Mouse (Mus musculus) neural tube, embryonic 15.5 days (tissue): Measurements from ENCODE around the gene Phactr2. TPM values are rescaled to one million over a fixed set of nuclear protein-coding genes. Genes with fewer than 3 reads are reported as not detected.
A peak's percentile ranks its signal among the peaks of the same experiment; 100 is the strongest.

ENCODE experiments used
- ATAC-seq: fragments of 200-750 bp; cut with Nextera tagmentation; 2 replicates; pipeline ENCODE4 v1.8.0; 2017; ENCODE audit warnings: mild to moderate bottlenecking, moderate TSS enrichment, moderate library complexity; ENCODE audit not compliant: low FRiP score
- H3K27ac ChIP-seq: fragments of 300-500 bp; sonication (generic); replicated peaks from 2 replicates; pipeline ENCODE4 v1.5.1; 2015; ENCODE audit warnings: mild to moderate bottlenecking, inconsistent platforms
- H3K27me3 ChIP-seq: fragments of 300-500 bp; sonication (generic); replicated peaks from 2 replicates; pipeline ENCODE4 v1.6.1; 2015; ENCODE audit warnings: inconsistent platforms
- H3K36me3 ChIP-seq: fragments of 300-500 bp; sonication (generic); 2 replicates; pipeline ENCODE4 v1.6.1; 2015; ENCODE audit warnings: inconsistent platforms
- H3K4me1 ChIP-seq: fragments of 300-500 bp; sonication (generic); 2 replicates; pipeline ENCODE4 v1.6.1; 2015; ENCODE audit warnings: inconsistent platforms
- H3K4me2 ChIP-seq: fragments of 300-500 bp; sonication (generic); 2 replicates; pipeline ENCODE4 v1.6.1; 2015; ENCODE audit warnings: inconsistent platforms, mild to moderate bottlenecking, moderate library complexity
- H3K4me3 ChIP-seq: fragments of 300-500 bp; sonication (generic); replicated peaks from 2 replicates; pipeline ENCODE4 v1.5.1; 2015; ENCODE audit warnings: mild to moderate bottlenecking, inconsistent platforms
- H3K9ac ChIP-seq: fragments of 300-500 bp; sonication (generic); replicated peaks from 2 replicates; pipeline ENCODE4 v1.6.1; 2015; ENCODE audit warnings: mild to moderate bottlenecking, inconsistent platforms
- H3K9me3 ChIP-seq: fragments of 300-500 bp; sonication (generic); replicated peaks from 2 replicates; pipeline ENCODE4 v1.6.1; 2016; ENCODE audit warnings: inconsistent platforms
- WGBS: fragments of 180-500 bp; shearing (Covaris S2); methylation state at CpG from one replicate; pipeline ENCODE4 v1.1.7; 2015; ENCODE audit warnings: mixed read lengths; 5-methylcytosine and 5-hydroxymethylcytosine counted together
- polyA plus RNA-seq: library from polyadenylated mRNA; unstranded; fragments of >200 nt; fragmentation: Nextera tagmentation; extraction: Ambion mirVana; gene quantifications from 2 replicates; pipeline ENCODE4 v1.2.1, GENCODE M21; 2015

The Phactr2 gene
- polyA plus RNA-seq, 1 experiment from 2014 or later, result 8.1 TPM

GRCm38 (mm10) chr10:13446791-13447249 is 27.4 kb downstream of the Phactr2 start:
- Histone ChIP-seq H3K36me3 (no peaks in the 10 kb centered on the region), H3K9me3 (no peaks in the 10 kb centered on the region), H3K4me3 (no peak overlapping the region), H3K9ac (no peak overlapping the region), H3K27me3 (no peaks in the 10 kb centered on the region), H3K4me2 (no peak overlapping the region), H3K27ac (no peak overlapping the region), H3K4me1 (peaks cover 5% of the 10 kb centered on the region; the same call in 1 of the 2 replicates)
- ATAC-seq, result no peak
- WGBS, result 70% methylated on average over 3 of the region's 3 CpGs

GRCm38 (mm10) chr10:13444257-13444656 is 30.0 kb downstream of the Phactr2 start:
- WGBS, result 89% methylated on average over 5 of the region's 5 CpGs

GRCm38 (mm10) chr10:13443647-13444046 is 30.6 kb downstream of the Phactr2 start:
- WGBS, result 87% methylated on average over 6 of the region's 6 CpGs
- H3K27ac ChIP-seq, result no peak overlapping the region
- no peaks in the 10 kb centered on the region for H3K36me3 ChIP-seq
- H3K4me2 ChIP-seq, result no peak overlapping the region
- H3K27me3 ChIP-seq, result no peaks in the 10 kb centered on the region
- no peaks in the 10 kb centered on the region for H3K9me3 ChIP-seq
- peaks cover 5% of the 10 kb centered on the region; the same call in 1 of the 2 replicates for H3K4me1 ChIP-seq
- ATAC-seq, result no peak
- no peak overlapping the region for H3K9ac ChIP-seq
- H3K4me3 ChIP-seq, result no peak overlapping the region

More at GRCm38 (mm10) chr10:13444257-13444656, 30.0 kb downstream of the Phactr2 start:
- Histone ChIP-seq H3K4me1 (peaks cover 5% of the 10 kb centered on the region; the same call in 1 of the 2 replicates), H3K27me3 (no peaks in the 10 kb centered on the region), H3K4me2 (no peak overlapping the region), H3K36me3 (no peaks in the 10 kb centered on the region), H3K27ac (no peak overlapping the region), H3K9ac (no peak overlapping the region), H3K9me3 (no peaks in the 10 kb centered on the region), H3K4me3 (no peak overlapping the region)
- no peak for ATAC-seq

- H3K27ac ChIP-seq, result no peak overlapping the region
- no peak overlapping the region for H3K4me3 ChIP-seq
- H3K4me2 ChIP-seq, result no peak overlapping the region
- no peak overlapping the region for H3K9ac ChIP-seq
- WGBS, result 86% methylated on average over 4 of the region's 4 CpGs
- H3K4me1 ChIP-seq, result no peaks in the 10 kb centered on the region
- no peaks in the 10 kb centered on the region for H3K36me3 ChIP-seq
- no peaks in the 10 kb centered on the region for H3K9me3 ChIP-seq
- no peak for ATAC-seq
- no peaks in the 10 kb centered on the region for H3K27me3 ChIP-seq
Observed at GRCm38 (mm10) chr10:13440292-13440691, 33.9 kb downstream of the Phactr2 start.

- Histone ChIP-seq H3K9ac (no peak overlapping the region), H3K27ac (no peak overlapping the region), H3K27me3 (no peaks in the 10 kb centered on the region), H3K4me1 (no peaks in the 10 kb centered on the region), H3K4me3 (no peak overlapping the region), H3K9me3 (no peaks in the 10 kb centered on the region), H3K4me2 (no peak overlapping the region), H3K36me3 (no peaks in the 10 kb centered on the region)
- 78% methylated on average over 10 of the region's 10 CpGs for WGBS
- no peak for ATAC-seq
Observed at GRCm38 (mm10) chr10:13438118-13438821, 35.9 kb downstream of the Phactr2 start.

- no peak for ATAC-seq
- Histone ChIP-seq H3K27me3 (no peaks in the 10 kb centered on the region), H3K9ac (no peak overlapping the region), H3K36me3 (no peaks in the 10 kb centered on the region), H3K4me3 (no peak overlapping the region), H3K4me1 (peaks cover 4% of the 10 kb centered on the region), H3K4me2 (no peak overlapping the region), H3K27ac (no peak overlapping the region), H3K9me3 (no peaks in the 10 kb centered on the region)
- 87% methylated on average over 9 of the region's 9 CpGs for WGBS
Observed at GRCm38 (mm10) chr10:13437011-13437410, 37.2 kb downstream of the Phactr2 start.

- 41% methylated on average over 7 of the region's 7 CpGs for WGBS
- H3K36me3 ChIP-seq, result no peaks in the 10 kb centered on the region
Observed at GRCm38 (mm10) chr10:13433016-13433415, 41.2 kb downstream of the Phactr2 start.

GRCm38 (mm10) chr10:13431641-13432540 is 42.3 kb downstream of the Phactr2 start:
- ATAC-seq, result no peak

More at GRCm38 (mm10) chr10:13433016-13433415, 41.2 kb downstream of the Phactr2 start:
- H3K4me3 ChIP-seq, result no peak overlapping the region
- H3K27ac ChIP-seq, result no peak overlapping the region
- no peaks in the 10 kb centered on the region for H3K9me3 ChIP-seq
- H3K9ac ChIP-seq, result no peak overlapping the region
- H3K4me1 ChIP-seq, result peaks cover 13% of the 10 kb centered on the region
- H3K4me2 ChIP-seq, result no peak overlapping the region
- ATAC-seq, result no peak
- H3K27me3 ChIP-seq, result no peaks in the 10 kb centered on the region

GRCm38 (mm10) chr10:13429766-13430165 is 44.4 kb downstream of the Phactr2 start:
- ATAC-seq, result peak; percentile 76
- H3K36me3 ChIP-seq, result no peaks in the 10 kb centered on the region
- no peaks in the 10 kb centered on the region for H3K9me3 ChIP-seq
- no peak overlapping the region for H3K9ac ChIP-seq
- no peak overlapping the region for H3K4me2 ChIP-seq
- H3K27ac ChIP-seq, result no peak overlapping the region
- no peaks in the 10 kb centered on the region for H3K27me3 ChIP-seq
- no peak overlapping the region for H3K4me3 ChIP-seq
- 13% methylated on average over 5 of the region's 5 CpGs for WGBS
- H3K4me1 ChIP-seq, result peaks cover 13% of the 10 kb centered on the region

More at GRCm38 (mm10) chr10:13431641-13432540, 42.3 kb downstream of the Phactr2 start:
- no peak overlapping the region for H3K9ac ChIP-seq
- 18% methylated on average over 8 of the region's 8 CpGs for WGBS
- no peak overlapping the region for H3K4me2 ChIP-seq
- no peaks in the 10 kb centered on the region for H3K36me3 ChIP-seq
- no peak overlapping the region for H3K4me3 ChIP-seq
- no peaks in the 10 kb centered on the region for H3K27me3 ChIP-seq
- H3K27ac ChIP-seq, result no peak overlapping the region
- peaks cover 13% of the 10 kb centered on the region for H3K4me1 ChIP-seq
- no peaks in the 10 kb centered on the region for H3K9me3 ChIP-seq

GRCm38 (mm10) chr10:13429240-13429639 is 45.0 kb downstream of the Phactr2 start:
- no peaks in the 10 kb centered on the region for H3K36me3 ChIP-seq
- peak overlapping the region; percentile 39 for H3K4me2 ChIP-seq
- no peak overlapping the region for H3K27ac ChIP-seq
- no peaks in the 10 kb centered on the region for H3K27me3 ChIP-seq
- no peaks in the 10 kb centered on the region for H3K9me3 ChIP-seq
- peak; percentile 54; the same call in 1 of the 2 replicates for ATAC-seq
- no peak overlapping the region for H3K4me3 ChIP-seq
- WGBS, result 11% methylated on average over 13 of the region's 13 CpGs
- H3K4me1 ChIP-seq, result peaks cover 13% of the 10 kb centered on the region
- H3K9ac ChIP-seq, result no peak overlapping the region

- Histone ChIP-seq H3K4me2 (no peak overlapping the region), H3K4me1 (peaks cover 13% of the 10 kb centered on the region), H3K9ac (no peak overlapping the region), H3K27me3 (no peaks in the 10 kb centered on the region), H3K36me3 (no peaks in the 10 kb centered on the region), H3K27ac (no peak overlapping the region), H3K9me3 (no peaks in the 10 kb centered on the region), H3K4me3 (no peak overlapping the region)
- no peak for ATAC-seq
- 75% methylated on average over 7 of the region's 7 CpGs for WGBS
Observed at GRCm38 (mm10) chr10:13428536-13428935, 45.7 kb downstream of the Phactr2 start.
